15 mouse cellular contexts compared by ENCODE assay signal in genomic region chr12:70898450-70898849, GRCm38 (mm10). TPM values are rescaled to one million over a fixed set of nuclear protein-coding genes. Genes with fewer than 3 reads are reported as not detected.
DNase-seq lines count a peak whose midpoint lies in the region; ATAC-seq and TF ChIP-seq lines count a peak whose summit lies in the region.
"Had no signal": no experiment of that assay in that cellular context is flagged by ENCODE, and none has a peak within 500 bp of the region (broad histone marks: within the 10 kb centered on the region; RNA-seq: fewer than 3 reads in every experiment).

No protein-coding gene starts in this region.

- peaks cover 11% of the 10 kb centered on the region for H3K4me1 ChIP-seq in cerebellum, adult 2 months (ENCODE audit: control insufficient read depth, insufficient read depth, low read length)
- no peaks in the 10 kb centered on the region for H3K4me1 ChIP-seq in hindbrain, postnatal 0 days (ENCODE audit: insufficient read depth, low read length)
- H3K4me1 ChIP-seq in hindbrain, embryonic 14.5 days (replicated peaks; ENCODE audit: control insufficient read depth, insufficient read depth, low read length) = no peaks in the 10 kb centered on the region
- H3K4me1 ChIP-seq in lung, embryonic 14.5 days (ENCODE audit: insufficient read depth) = no peaks in the 10 kb centered on the region
- H3K4me1 ChIP-seq: heart, embryonic 13.5 days; neural tube, embryonic 13.5 days had no signal

- H3K9ac ChIP-seq in hindbrain, postnatal 0 days (replicated peaks; ENCODE audit: low read length) = no peak overlapping the region
- H3K9ac ChIP-seq in hindbrain, embryonic 14.5 days = no peak overlapping the region
- H3K9ac ChIP-seq in lung, embryonic 14.5 days = no peak overlapping the region
- H3K9ac ChIP-seq: heart, embryonic 13.5 days; neural tube, embryonic 13.5 days had no signal

- no peak for TF ChIP-seq POLR2A in cerebellum, adult 2 months (IDR thresholded peaks at IDR 0.05; ENCODE audit: borderline replicate concordance, insufficient read depth, low read length)

- no peak overlapping the region for H3K4me2 ChIP-seq in hindbrain, postnatal 0 days (ENCODE audit: low read depth, low read length)
- no peak overlapping the region for H3K4me2 ChIP-seq in hindbrain, embryonic 14.5 days (replicated peaks)
- H3K4me2 ChIP-seq in lung, embryonic 14.5 days = no peak overlapping the region
- H3K4me2 ChIP-seq: heart, embryonic 13.5 days; neural tube, embryonic 13.5 days had no signal

- H3K4me3 ChIP-seq in cerebellum, adult 2 months (replicated peaks; ENCODE audit: insufficient read depth, low read depth, low read length) = no peak overlapping the region
- H3K4me3 ChIP-seq in hindbrain, postnatal 0 days (ENCODE audit: low read length) = no peak overlapping the region
- H3K4me3 ChIP-seq in hindbrain, embryonic 14.5 days (replicated peaks; ENCODE audit: low read length) = no peak overlapping the region
- no peak overlapping the region for H3K4me3 ChIP-seq in lung, embryonic 14.5 days (ENCODE audit: low read depth, low read length)
- H3K4me3 ChIP-seq: heart, embryonic 13.5 days; neural tube, embryonic 13.5 days had no signal

- WGBS in cerebellum, adult 2 months = 91% methylated on average over 8 of the region's 8 CpGs
- WGBS in hindbrain, postnatal 0 days = 88% methylated on average over 8 of the region's 8 CpGs
- 90% methylated on average over 8 of the region's 8 CpGs for WGBS in hindbrain, embryonic 14.5 days
- WGBS in lung, embryonic 14.5 days = 85% methylated on average over 8 of the region's 8 CpGs

- ATAC-seq in hindbrain, postnatal 0 days = no peak
- no peak for ATAC-seq in hindbrain, embryonic 14.5 days (ENCODE audit: low FRiP score)
- no peak for ATAC-seq in lung, embryonic 14.5 days (ENCODE audit: insufficient read depth)
- ATAC-seq: hindbrain, embryonic 16.5 days; midbrain, embryonic 16.5 days had no signal

- H3K36me3 ChIP-seq in hindbrain, postnatal 0 days (ENCODE audit: insufficient read depth, low read length) = peaks cover 5% of the 10 kb centered on the region; the same call in 1 of the 2 replicates
- H3K36me3 ChIP-seq in hindbrain, embryonic 14.5 days (replicated peaks; ENCODE audit: control insufficient read depth, insufficient read depth) = peaks cover 18% of the 10 kb centered on the region; the same call in 1 of the 2 replicates
- peaks cover 67% of the 10 kb centered on the region for H3K36me3 ChIP-seq in lung, embryonic 14.5 days (ENCODE audit: insufficient read depth)

- TF ChIP-seq CTCF in cerebellum, adult 2 months (IDR thresholded peaks at IDR 0.05; ENCODE audit: borderline replicate concordance, insufficient read depth, low read depth, low read length) = peak; percentile 29; the same call in 1 of the 2 replicates
- peak; percentile 54 for TF ChIP-seq CTCF in hindbrain, postnatal 0 days (IDR thresholded peaks at IDR 0.05; ENCODE audit: low read depth)
- TF ChIP-seq CTCF in lung, embryonic 14.5 days (IDR thresholded peaks at IDR 0.05; ENCODE audit: low read depth) = peak; percentile 42

- no peak for DNase-seq in cerebellum, adult 2 months
- no peak for DNase-seq in cerebellum, adult 11 months
- no peak for DNase-seq in hindbrain, postnatal 0 days (ENCODE audit: low spot score)
- DNase-seq in hindbrain, embryonic 14.5 days (ENCODE audit: low spot score) = no peak
- peak; percentile 40 for DNase-seq in lung, embryonic 14.5 days
- no peak for DNase-seq in lung, postnatal 14 days
- peak; percentile 46 for DNase-seq in ZHBTc4 (ENCODE audit: low read depth, low spot score)
- no peak for DNase-seq in ovary, postnatal 10 days (ENCODE audit: low spot score)
- DNase-seq: cerebellum, adult 18-20 months; embryo, embryonic 11 days; lung, adult 18-20 months had no signal

- H3K27me3 ChIP-seq in cerebellum, adult 2 months (ENCODE audit: control insufficient read depth, insufficient read depth, low read length) = no peaks in the 10 kb centered on the region
- no peaks in the 10 kb centered on the region for H3K27me3 ChIP-seq in hindbrain, postnatal 0 days (ENCODE audit: insufficient read depth, low read length)
- H3K27me3 ChIP-seq in hindbrain, embryonic 14.5 days (ENCODE audit: control insufficient read depth, insufficient read depth, low read length) = no peaks in the 10 kb centered on the region
- H3K27me3 ChIP-seq in lung, embryonic 14.5 days (ENCODE audit: insufficient read depth, low read length) = no peaks in the 10 kb centered on the region
- H3K27me3 ChIP-seq: heart, embryonic 13.5 days; neural tube, embryonic 13.5 days had no signal

- H3K9me3 ChIP-seq in hindbrain, postnatal 0 days (ENCODE audit: low read length) = no peaks in the 10 kb centered on the region
- H3K9me3 ChIP-seq in hindbrain, embryonic 14.5 days (ENCODE audit: control insufficient read depth, low read length) = no peaks in the 10 kb centered on the region
- H3K9me3 ChIP-seq in lung, embryonic 14.5 days (ENCODE audit: low read depth, low read length) = no peaks in the 10 kb centered on the region
- H3K9me3 ChIP-seq: heart, embryonic 13.5 days; neural tube, embryonic 13.5 days had no signal

- no peak overlapping the region for H3K27ac ChIP-seq in cerebellum, adult 2 months (ENCODE audit: insufficient read depth, low read length)
- H3K27ac ChIP-seq in hindbrain, postnatal 0 days = no peak overlapping the region
- no peak overlapping the region for H3K27ac ChIP-seq in hindbrain, embryonic 14.5 days
- no peak overlapping the region for H3K27ac ChIP-seq in lung, embryonic 14.5 days (ENCODE audit: low read depth)
- H3K27ac ChIP-seq: heart, embryonic 13.5 days; neural tube, embryonic 13.5 days had no signal

RNA-seq across cellular contexts. Expression of gene Actr10, which starts 39.2 kb away (rescaled TPM):
- polyA plus RNA-seq in cerebellum, adult 2 months (2012; rRNA removed) = 108 and 110 TPM in 2 replicates
- 111 and 123 TPM in 2 replicates for total RNA-seq in hindbrain, postnatal 0 days (2014; rRNA removed)
- polyA plus RNA-seq in hindbrain, postnatal 0 days (2015; fragmentation: Nextera tagmentation; extraction: Ambion mirVana) = 173 and 176 TPM in 2 replicates
- 220 and 224 TPM in 2 replicates for polyA plus RNA-seq in hindbrain, embryonic 14.5 days (2014; fragmentation: Nextera tagmentation; extraction: Ambion mirVana)
- 232 and 257 TPM in 2 replicates for polyA plus RNA-seq in lung, embryonic 14.5 days (2014; fragmentation: Nextera tagmentation; extraction: Ambion mirVana)

Comparison
In these comparisons a context has a peak if more than half of its experiments do, and no peak if none do; other contexts are left out.
1. DNase-seq: peak in lung, embryonic 14.5 days (single experiment) and ZHBTc4 (single experiment); none in cerebellum, adult 2 months (0 of 2), cerebellum, adult 11 months (single experiment), hindbrain, postnatal 0 days (single experiment), hindbrain, embryonic 14.5 days (single experiment), lung, postnatal 14 days (single experiment) and ovary, postnatal 10 days (single experiment).
2. Peak in every context shown above with its lines, with median percentiles within 50 percentile points of each other: CTCF ChIP-seq.